Mouse (Mus musculus) hindbrain, embryonic 16.5 days (tissue): ENCODE measurements around the gene Wnt3. TPM values are rescaled to one million over a fixed set of nuclear protein-coding genes. Genes with fewer than 3 reads are reported as not detected.

Source experiments
- polyA plus RNA-seq: library from polyadenylated mRNA; unstranded; fragments of >200 nt; fragmentation: Nextera tagmentation; extraction: Ambion mirVana; gene quantifications from 2 replicates; pipeline ENCODE4 v1.2.1, GENCODE M21; 2015

Gene Wnt3
- polyA plus RNA-seq, 1 experiment from 2014 or later: 12.1 TPM

Other genes starting within 250 kb of the Wnt3 start
- not detected in 2 replicates for gene Gm884, start 153.0 kb upstream of the Wnt3 start, polyA plus RNA-seq
- not detected in 2 replicates for gene Lyzl6, start 135.3 kb upstream of the Wnt3 start, polyA plus RNA-seq
- gene Rprml, start 124.6 kb upstream of the Wnt3 start, polyA plus RNA-seq: 2.6 and 3.5 TPM in 2 replicates
- 95.6 and 97.5 TPM in 2 replicates for gene Gosr2, start 76.3 kb upstream of the Wnt3 start, polyA plus RNA-seq
- 0.54 and 0.56 TPM in 2 replicates for gene Wnt9b, start 24.3 kb upstream of the Wnt3 start, polyA plus RNA-seq
- gene Nsf, start 179.9 kb downstream of the Wnt3 start, polyA plus RNA-seq: 220 and 239 TPM in 2 replicates
- 197 and 200 TPM in 2 replicates for gene Arf2, start 192.6 kb downstream of the Wnt3 start, polyA plus RNA-seq